Mouse (Mus musculus) kidney, postnatal 0 days (tissue): Measurements from ENCODE around the gene Pqbp1. TPM values are rescaled to one million over a fixed set of nuclear protein-coding genes. Genes with fewer than 3 reads are reported as not detected.

Experiments used
- ATAC-seq: fragments of 200-750 bp; cut with Nextera tagmentation; replicated peaks from 2 replicates; pipeline ENCODE4 v1.8.0; 2017; ENCODE audit warnings: low read depth, moderate number of reproducible peaks, moderate TSS enrichment, moderate library complexity; ENCODE audit not compliant: low FRiP score
- DNase-seq: peaks from one replicate; pipeline ENCODE4 v3.0.0-alpha.2; 2016; ENCODE audit warnings: low spot score
- H3K27ac ChIP-seq: fragments of 300-500 bp; sonication (generic); 2 replicates; pipeline ENCODE4 v1.5.1; 2014; ENCODE audit warnings: mild to moderate bottlenecking
- H3K27me3 ChIP-seq: fragments of 300-500 bp; sonication (generic); 2 replicates; pipeline ENCODE4 v1.6.1; 2014; ENCODE audit warnings: low read length, mixed read lengths; ENCODE audit not compliant: insufficient read depth
- H3K36me3 ChIP-seq: fragments of 300-500 bp; sonication (generic); 2 replicates; pipeline ENCODE4 v1.6.1; 2014; ENCODE audit warnings: low read length, mixed read lengths; ENCODE audit not compliant: insufficient read depth
- H3K4me1 ChIP-seq: fragments of 300-500 bp; sonication (generic); replicated peaks from 2 replicates; pipeline ENCODE4 v1.6.1; 2014; ENCODE audit warnings: antibody characterized with exemption, low read length, mixed read lengths; ENCODE audit not compliant: insufficient read depth
- H3K4me2 ChIP-seq: fragments of 300-500 bp; sonication (generic); 2 replicates; pipeline ENCODE4 v1.6.1; 2014; ENCODE audit warnings: mild to moderate bottlenecking, low read length, moderate library complexity, mixed read lengths
- H3K4me3 ChIP-seq: fragments of 300-500 bp; sonication (generic); replicated peaks from 2 replicates; pipeline ENCODE4 v1.5.1; 2014; ENCODE audit warnings: low read depth, low read length
- H3K9ac ChIP-seq: fragments of 300-500 bp; sonication (generic); 2 replicates; pipeline ENCODE4 v1.6.1; 2014; ENCODE audit warnings: low read depth, low read length
- H3K9me3 ChIP-seq: fragments of 300-500 bp; sonication (generic); replicated peaks from 2 replicates; pipeline ENCODE4 v1.6.1; 2016; ENCODE audit warnings: low read length, inconsistent platforms, mixed read lengths
- CTCF ChIP-seq: IDR thresholded peaks from 2 replicates; pipeline ENCODE4 v1.5.1; 2016; ENCODE audit warnings: antibody characterized with exemption, low read depth, mild to moderate bottlenecking, moderate library complexity
- WGBS: fragments of 180-500 bp; shearing (Covaris S2); extraction: QIAGEN DNeasy Blood & Tissue Kit; methylation state at CpG from one replicate; pipeline ENCODE4 v1.1.7; 2014; 5-methylcytosine and 5-hydroxymethylcytosine counted together
- polyA plus RNA-seq: library from polyadenylated mRNA; unstranded; fragments of >200 nt; fragmentation: Nextera tagmentation; extraction: Ambion mirVana; gene quantifications from 2 replicates; pipeline ENCODE4 v1.2.1, GENCODE M21; 2015

Gene Pqbp1
- polyA plus RNA-seq = 99.7 and 108 TPM in 2 replicates

DNA sequence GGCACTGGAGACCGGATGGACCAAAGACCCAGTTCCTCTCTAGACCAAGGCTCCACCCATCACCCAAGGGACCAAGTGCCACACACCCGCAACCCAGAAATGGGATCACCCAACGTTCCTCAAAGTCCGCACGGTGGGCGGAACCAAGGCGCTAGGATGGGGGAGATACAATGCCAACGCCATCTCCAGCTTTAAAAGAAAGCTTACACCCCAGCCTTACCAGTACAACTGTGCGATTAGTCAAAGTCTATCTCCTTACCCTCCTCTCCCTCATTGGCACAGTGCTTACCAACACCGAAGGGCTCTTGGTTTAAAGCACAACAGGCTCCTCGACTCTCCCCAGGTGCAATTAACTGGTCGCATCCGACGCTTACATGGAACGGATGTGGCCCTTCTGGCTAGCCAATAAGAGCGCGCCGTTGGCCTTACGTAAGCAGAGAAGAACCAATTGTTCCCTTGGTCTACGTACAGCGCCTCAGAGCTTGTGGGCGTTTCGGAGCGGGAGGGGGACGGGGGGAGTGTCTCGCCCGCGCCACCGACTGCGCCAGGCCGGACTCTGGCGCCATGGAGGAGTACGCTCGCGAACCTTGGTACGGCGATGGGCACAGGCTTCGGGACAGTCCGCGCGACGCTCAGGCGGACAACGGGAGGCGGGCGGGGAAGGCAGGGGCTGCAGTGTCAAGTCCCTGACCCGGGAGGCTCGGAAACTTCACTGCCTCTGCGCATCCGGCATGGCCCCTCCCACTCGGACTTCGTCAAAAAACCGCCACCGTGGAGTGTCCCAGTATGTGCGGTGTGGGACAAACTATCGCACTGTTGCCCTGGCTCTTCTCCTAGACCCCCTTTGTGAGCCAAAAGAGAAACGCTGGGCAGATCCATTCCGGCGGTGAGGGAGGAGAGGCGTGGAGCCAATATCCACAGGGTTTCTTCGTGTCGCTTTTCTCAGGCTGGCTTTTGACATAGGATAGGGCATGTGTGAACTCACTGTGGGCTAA is at the start of gene Pqbp1, which contains the start of gene Timm17b:
TSS of gene Pqbp1 (minus strand) at position 390 of the 995 bp plus-strand sequence.
TSS of gene Timm17b (plus strand) at position 478 of the 995 bp plus-strand sequence.
- Histone ChIP-seq H3K36me3 (no peaks in the 10 kb centered on the region), H3K27me3 (no peaks in the 10 kb centered on the region), H3K4me3 (peak within 1 kb of the TSS; percentile 53), H3K9me3 (no peaks in the 10 kb centered on the region), H3K9ac (peak within 1 kb of the TSS; percentile 58; the same call in 1 of the 2 replicates), H3K27ac (peak within 1 kb of the TSS; percentile 82), H3K4me2 (peak within 1 kb of the TSS; percentile 55), H3K4me1 (no peaks in the 10 kb centered on the region)
- ATAC-seq (peak; percentile 97), DNase-seq (peak; percentile 95)
- 25% methylated on average over 61 of the region's 62 CpGs for WGBS
- TF ChIP-seq CTCF = no peak

- Histone ChIP-seq H3K27ac (no peak overlapping the region), H3K36me3 (no peaks in the 10 kb centered on the region), H3K4me1 (no peaks in the 10 kb centered on the region), H3K9me3 (no peaks in the 10 kb centered on the region), H3K9ac (peak overlapping the region; percentile 53; the same call in 1 of the 2 replicates), H3K27me3 (no peaks in the 10 kb centered on the region), H3K4me3 (peak overlapping the region; percentile 38), H3K4me2 (peak overlapping the region; percentile 53)
- ATAC-seq = peak; percentile 97; the same call in 1 of the 2 replicates
- peak; percentile 96 for DNase-seq
- 26% methylated on average over 38 of the region's 38 CpGs for WGBS
- no peak for TF ChIP-seq CTCF
These were observed 48.9 kb upstream of the Pqbp1 start for GRCm38 (mm10) chrX:7947900-7948492.

- peak; percentile 33 for ATAC-seq
- DNase-seq = no peak
- Histone ChIP-seq H3K27ac (peak within 1 kb of the TSS; percentile 64), H3K9me3 (no peaks in the 10 kb centered on the region), H3K27me3 (no peaks in the 10 kb centered on the region), H3K4me1 (no peaks in the 10 kb centered on the region), H3K4me2 (peak within 1 kb of the TSS; percentile 53), H3K36me3 (no peaks in the 10 kb centered on the region), H3K4me3 (peak within 1 kb of the TSS; percentile 38), H3K9ac (peak within 1 kb of the TSS; percentile 53)
- WGBS = 30% methylated on average over 36 of the region's 37 CpGs
- TF ChIP-seq CTCF = no peak
These were observed 48.2 kb upstream of the Pqbp1 start, which contains the start of gene Hdac6 for GRCm38 (mm10) chrX:7947108-7947899. Gene Hdac6 (minus strand): TSS chrX:7947889.

DNA sequence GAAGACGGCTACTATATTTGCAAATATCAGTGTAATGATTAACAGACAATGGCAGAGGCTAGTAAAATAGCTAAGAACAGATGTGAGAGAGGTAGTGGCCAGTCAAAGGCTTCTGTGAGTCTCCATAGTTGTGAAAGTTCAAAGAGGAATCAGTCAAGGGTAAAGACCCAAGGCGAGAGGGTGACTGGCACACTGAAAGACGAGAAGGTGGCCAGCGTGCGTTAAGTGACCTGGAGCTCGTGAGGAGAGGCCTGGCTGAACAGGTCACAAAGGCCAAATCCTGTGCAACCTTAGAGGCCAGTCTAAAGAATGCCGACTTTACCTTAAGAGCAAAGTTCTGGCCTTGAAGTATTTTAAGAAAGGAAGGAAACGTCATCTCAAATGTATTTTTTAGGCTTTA is 46.5 kb upstream of the Pqbp1 start:
- no peak overlapping the region for H3K27ac ChIP-seq
- TF ChIP-seq CTCF = no peak
- no peak overlapping the region for H3K9ac ChIP-seq
- H3K9me3 ChIP-seq = no peaks in the 10 kb centered on the region
- no peak overlapping the region for H3K4me3 ChIP-seq
- no peak for DNase-seq
- WGBS = 58% methylated on average over 8 of the region's 8 CpGs
- H3K4me2 ChIP-seq = no peak overlapping the region
- H3K36me3 ChIP-seq = no peaks in the 10 kb centered on the region
- no peaks in the 10 kb centered on the region for H3K4me1 ChIP-seq
- no peak for ATAC-seq
- no peaks in the 10 kb centered on the region for H3K27me3 ChIP-seq

DNA sequence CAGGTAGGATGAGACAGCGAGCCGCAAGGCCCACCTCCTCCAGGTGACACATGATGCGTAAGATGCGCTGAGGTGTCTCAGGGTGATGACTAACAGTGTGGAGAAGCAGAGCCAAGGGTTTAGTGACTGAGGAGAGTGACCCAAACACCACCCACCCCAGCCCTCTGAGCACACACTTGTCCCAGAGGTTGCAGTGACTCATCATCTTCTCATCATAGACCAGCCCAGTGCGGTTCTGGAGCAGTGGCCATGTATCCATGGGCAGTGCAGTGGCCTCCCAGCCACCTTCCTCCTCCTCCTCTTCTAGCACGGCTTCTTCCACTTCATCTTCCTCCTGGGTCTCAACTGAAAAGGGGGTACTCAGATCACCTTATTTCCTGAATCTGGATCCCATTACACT is 38.6 kb upstream of the Pqbp1 start:
- 90% methylated on average over 6 of the region's 6 CpGs for WGBS
- no peak for ATAC-seq
- DNase-seq = no peak

More for the DNA sequence above, 38.6 kb upstream of the Pqbp1 start:
- H3K36me3 ChIP-seq = 0 out of 2 replicates have a peak, but pooled peaks cover 4% of the 10 kb centered on the region
- H3K4me2 ChIP-seq = no peak overlapping the region
- no peaks in the 10 kb centered on the region for H3K27me3 ChIP-seq
- no peak for TF ChIP-seq CTCF
- H3K9me3 ChIP-seq = no peaks in the 10 kb centered on the region
- no peak overlapping the region for H3K4me3 ChIP-seq
- no peaks in the 10 kb centered on the region for H3K4me1 ChIP-seq
- H3K27ac ChIP-seq = no peak overlapping the region
- no peak overlapping the region for H3K9ac ChIP-seq
